Mouse (Mus musculus): Measurements from ENCODE around the gene Maco1. TPM values are rescaled to one million over a fixed set of nuclear protein-coding genes. Genes with fewer than 3 reads are reported as not detected.

Maco1 gene
- total and polyA plus RNA-seq, 2 experiments: 7.3 to 28.0 TPM

- H3K27me3 ChIP-seq (ENCODE audit: control insufficient read depth, insufficient read depth, low read length): no peaks in the 10 kb centered on the region
- TF ChIP-seq POLR2A (IDR thresholded peaks at IDR 0.05; ENCODE audit: extremely low read depth, insufficient read depth, low read length): no peak
- no peak for TF ChIP-seq CTCF (IDR thresholded peaks at IDR 0.05; ENCODE audit: low read depth, low read length)
- DNase-seq (ENCODE audit: extremely low read depth, low read depth, low spot score): no peak
- no peak overlapping the region for H3K27ac ChIP-seq (replicated peaks; ENCODE audit: insufficient read depth, low read depth, low read length)
- no peaks in the 10 kb centered on the region for H3K79me2 ChIP-seq (ENCODE audit: control insufficient read depth, insufficient read depth, low read length)
- no peaks in the 10 kb centered on the region for H3K4me1 ChIP-seq (ENCODE audit: control insufficient read depth, insufficient read depth, low read length)
- no peak overlapping the region for H3K4me3 ChIP-seq (ENCODE audit: insufficient read depth, low read depth, low read length)
- H3K9ac ChIP-seq (ENCODE audit: low read depth, low read length): no peak overlapping the region
- H3K36me3 ChIP-seq (ENCODE audit: control insufficient read depth, insufficient read depth, low read length): no peaks in the 10 kb centered on the region
- 76% methylated on average over 7 of the region's 7 CpGs for WGBS
Measured at GRCm38 (mm10) chr4:134869815-134870375, 16.8 kb upstream of the Maco1 start.

GRCm38 (mm10) chr4:134869068-134869730 is 16.1 kb upstream of the Maco1 start:
- Histone ChIP-seq H3K4me3 (ENCODE audit: insufficient read depth, low read depth, low read length) (no peak overlapping the region), H3K27me3 (ENCODE audit: control insufficient read depth, insufficient read depth, low read length) (no peaks in the 10 kb centered on the region), H3K79me2 (ENCODE audit: control insufficient read depth, insufficient read depth, low read length) (no peaks in the 10 kb centered on the region), H3K27ac (replicated peaks; ENCODE audit: insufficient read depth, low read depth, low read length) (no peak overlapping the region), H3K36me3 (ENCODE audit: control insufficient read depth, insufficient read depth, low read length) (no peaks in the 10 kb centered on the region), H3K9ac (ENCODE audit: low read depth, low read length) (no peak overlapping the region), H3K4me1 (ENCODE audit: control insufficient read depth, insufficient read depth, low read length) (no peaks in the 10 kb centered on the region)
- no peak for DNase-seq (ENCODE audit: extremely low read depth, low read depth, low spot score)
- TF ChIP-seq CTCF (IDR thresholded peaks at IDR 0.05; ENCODE audit: low read depth, low read length) (no peak), POLR2A (IDR thresholded peaks at IDR 0.05; ENCODE audit: extremely low read depth, insufficient read depth, low read length) (no peak)
- WGBS: 24% methylated on average over 16 of the region's 16 CpGs

GRCm38 (mm10) chr4:134868490-134868889 is 15.3 kb upstream of the Maco1 start:
- no peak for DNase-seq (ENCODE audit: extremely low read depth, low read depth, low spot score)
- H3K9ac ChIP-seq (ENCODE audit: low read depth, low read length): no peak overlapping the region
- H3K4me1 ChIP-seq (ENCODE audit: control insufficient read depth, insufficient read depth, low read length): no peaks in the 10 kb centered on the region
- H3K27me3 ChIP-seq (ENCODE audit: control insufficient read depth, insufficient read depth, low read length): no peaks in the 10 kb centered on the region
- H3K4me3 ChIP-seq (ENCODE audit: insufficient read depth, low read depth, low read length): no peak overlapping the region
- no peaks in the 10 kb centered on the region for H3K79me2 ChIP-seq (ENCODE audit: control insufficient read depth, insufficient read depth, low read length)
- whole genome bisulfite sequencing: 47% methylated on average over 9 of the region's 9 CpGs
- H3K36me3 ChIP-seq (ENCODE audit: control insufficient read depth, insufficient read depth, low read length): no peaks in the 10 kb centered on the region
- H3K27ac ChIP-seq (replicated peaks; ENCODE audit: insufficient read depth, low read depth, low read length): no peak overlapping the region
- no peak for TF ChIP-seq POLR2A (IDR thresholded peaks at IDR 0.05; ENCODE audit: extremely low read depth, insufficient read depth, low read length)
- no peak for TF ChIP-seq CTCF (IDR thresholded peaks at IDR 0.05; ENCODE audit: low read depth, low read length)

- no peak overlapping the region for H3K9ac ChIP-seq (ENCODE audit: low read depth, low read length)
- H3K4me3 ChIP-seq (ENCODE audit: insufficient read depth, low read depth, low read length): no peak overlapping the region
- no peaks in the 10 kb centered on the region for H3K79me2 ChIP-seq (ENCODE audit: control insufficient read depth, insufficient read depth, low read length)
- no peak for TF ChIP-seq CTCF (IDR thresholded peaks at IDR 0.05; ENCODE audit: low read depth, low read length)
- TF ChIP-seq POLR2A (IDR thresholded peaks at IDR 0.05; ENCODE audit: extremely low read depth, insufficient read depth, low read length): no peak
- H3K36me3 ChIP-seq (ENCODE audit: control insufficient read depth, insufficient read depth, low read length): no peaks in the 10 kb centered on the region
- no peaks in the 10 kb centered on the region for H3K4me1 ChIP-seq (ENCODE audit: control insufficient read depth, insufficient read depth, low read length)
- no peak overlapping the region for H3K27ac ChIP-seq (replicated peaks; ENCODE audit: insufficient read depth, low read depth, low read length)
- no peak for DNase-seq (ENCODE audit: extremely low read depth, low read depth, low spot score)
- WGBS: 84% methylated on average over 10 of the region's 10 CpGs
- no peaks in the 10 kb centered on the region for H3K27me3 ChIP-seq (ENCODE audit: control insufficient read depth, insufficient read depth, low read length)
Measured at GRCm38 (mm10) chr4:134868065-134868464, 14.9 kb upstream of the Maco1 start.

- H3K4me1 ChIP-seq (ENCODE audit: control insufficient read depth, insufficient read depth, low read length): no peaks in the 10 kb centered on the region
- no peak overlapping the region for H3K27ac ChIP-seq (replicated peaks; ENCODE audit: insufficient read depth, low read depth, low read length)
- TF ChIP-seq CTCF (IDR thresholded peaks at IDR 0.05; ENCODE audit: low read depth, low read length): no peak
- TF ChIP-seq POLR2A (IDR thresholded peaks at IDR 0.05; ENCODE audit: extremely low read depth, insufficient read depth, low read length): no peak
- no peaks in the 10 kb centered on the region for H3K27me3 ChIP-seq (ENCODE audit: control insufficient read depth, insufficient read depth, low read length)
- no peaks in the 10 kb centered on the region for H3K36me3 ChIP-seq (ENCODE audit: control insufficient read depth, insufficient read depth, low read length)
- H3K79me2 ChIP-seq (ENCODE audit: control insufficient read depth, insufficient read depth, low read length): no peaks in the 10 kb centered on the region
- DNase-seq (ENCODE audit: extremely low read depth, low read depth, low spot score): no peak
- H3K9ac ChIP-seq (ENCODE audit: low read depth, low read length): no peak overlapping the region
- no peak overlapping the region for H3K4me3 ChIP-seq (ENCODE audit: insufficient read depth, low read depth, low read length)
- 90% methylated on average over 8 of the region's 8 CpGs for WGBS
Measured at GRCm38 (mm10) chr4:134867661-134868060, 14.5 kb upstream of the Maco1 start.

GRCm38 (mm10) chr4:134867213-134867612 is 14.1 kb upstream of the Maco1 start:
- Histone ChIP-seq H3K27me3 (ENCODE audit: control insufficient read depth, insufficient read depth, low read length) (no peaks in the 10 kb centered on the region), H3K27ac (replicated peaks; ENCODE audit: insufficient read depth, low read depth, low read length) (no peak overlapping the region), H3K4me1 (ENCODE audit: control insufficient read depth, insufficient read depth, low read length) (no peaks in the 10 kb centered on the region), H3K4me3 (ENCODE audit: insufficient read depth, low read depth, low read length) (no peak overlapping the region), H3K9ac (ENCODE audit: low read depth, low read length) (no peak overlapping the region), H3K79me2 (ENCODE audit: control insufficient read depth, insufficient read depth, low read length) (no peaks in the 10 kb centered on the region), H3K36me3 (ENCODE audit: control insufficient read depth, insufficient read depth, low read length) (no peaks in the 10 kb centered on the region)
- 92% methylated on average over 8 of the region's 8 CpGs for WGBS
- no peak for DNase-seq (ENCODE audit: extremely low read depth, low read depth, low spot score)
- no peak for TF ChIP-seq POLR2A (IDR thresholded peaks at IDR 0.05; ENCODE audit: extremely low read depth, insufficient read depth, low read length)
- TF ChIP-seq CTCF (IDR thresholded peaks at IDR 0.05; ENCODE audit: low read depth, low read length): no peak
